In the genomic region with DNA sequence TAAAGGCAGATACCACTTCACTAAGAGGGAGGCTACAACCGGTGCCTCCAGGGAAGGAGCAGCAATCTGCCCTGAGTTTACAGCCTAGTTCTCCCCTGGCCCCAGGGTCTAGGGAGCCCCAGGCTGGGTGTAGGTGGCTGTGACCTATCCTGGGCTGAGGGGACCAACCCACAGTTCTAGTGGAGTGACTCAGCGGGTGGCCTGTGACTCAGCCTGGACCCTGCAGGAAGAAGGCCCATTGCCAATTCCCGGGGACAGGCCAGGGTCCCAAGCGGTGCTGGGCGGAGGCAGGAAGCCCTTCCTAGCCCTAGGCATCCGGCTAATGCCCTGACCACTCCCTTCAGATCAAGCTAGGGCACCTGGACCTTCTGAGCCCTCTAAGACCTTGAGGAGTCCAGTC, we compare ENCODE assay signal across 10 mouse cellular contexts. TPM values are rescaled to one million over a fixed set of nuclear protein-coding genes. Genes with fewer than 3 reads are reported as not detected.
DNase-seq lines count a peak whose midpoint lies in the region; ATAC-seq and TF ChIP-seq lines count a peak whose summit lies in the region.
"Had no signal": no experiment of that assay in that cellular context is flagged by ENCODE, and none has a peak within 500 bp of the region (broad histone marks: within the 10 kb centered on the region; RNA-seq: fewer than 3 reads in every experiment).

No protein-coding gene starts in this region.

- no peak for DNase-seq in layer of hippocampus, adult 2 months (ENCODE audit: low spot score in 2 of 2)
- no peak for DNase-seq in layer of hippocampus, postnatal 25 days (ENCODE audit: extremely low spot score in 1 of 2, low spot score in 1 of 2)
- peak; percentile 79 to 84 for DNase-seq in kidney, postnatal 36 days
- no peak for DNase-seq in layer of hippocampus, postnatal 36 days
- DNase-seq in retina, embryonic 14.5 days (ENCODE audit: low spot score): no peak
- DNase-seq in gastrocnemius, adult 18-20 months (ENCODE audit: low spot score): no peak
- DNase-seq: cerebellum, adult 11 months had no signal

- H3K9me3 ChIP-seq in heart, embryonic 14.5 days (ENCODE audit: control insufficient read depth, low read length): 0 out of 2 replicates have a peak, but pooled peaks cover 3% of the 10 kb centered on the region
- H3K9me3 ChIP-seq: limb, embryonic 15.5 days had no signal

- peak overlapping the region; percentile 35; the same call in 1 of the 2 replicates for H3K9ac ChIP-seq in heart, embryonic 14.5 days (ENCODE audit: low read length)
- H3K9ac ChIP-seq: limb, embryonic 15.5 days had no signal

- no peak for TF ChIP-seq POLR2A in small intestine, adult 2 months (IDR thresholded peaks at IDR 0.05; ENCODE audit: low read depth, low read length)

- H3K4me1 ChIP-seq in heart, embryonic 14.5 days (ENCODE audit: control insufficient read depth in 2 of 2, insufficient read depth in 2 of 2, low read length in 2 of 2): peaks cover 39 to 47% of the 10 kb centered on the region in 2 experiments
- peaks cover 20% of the 10 kb centered on the region for H3K4me1 ChIP-seq in small intestine, adult 2 months (ENCODE audit: control insufficient read depth, insufficient read depth, insufficient read length, low read length)

- H3K27ac ChIP-seq in layer of hippocampus, adult 2 months: peak overlapping the region; percentile 77
- peak overlapping the region in 1 of 2 experiments; percentile 73; a peak in 1 of 4 replicates for H3K27ac ChIP-seq in heart, embryonic 14.5 days (replicated peaks in 1 of 2; ENCODE audit: control insufficient read depth in 1 of 2, insufficient read depth in 1 of 2, low read depth in 2 of 2, low read length in 2 of 2)
- peak overlapping the region; percentile 13 for H3K27ac ChIP-seq in small intestine, adult 2 months (ENCODE audit: insufficient read depth, low read depth, low read length)
- H3K27ac ChIP-seq: limb, embryonic 15.5 days had no signal

- no peaks in the 10 kb centered on the region for H3K27me3 ChIP-seq in heart, embryonic 14.5 days (ENCODE audit: control insufficient read depth, insufficient read depth, low read length)
- no peaks in the 10 kb centered on the region for H3K27me3 ChIP-seq in small intestine, adult 2 months (ENCODE audit: control insufficient read depth, insufficient read depth, low read length)
- H3K27me3 ChIP-seq: limb, embryonic 15.5 days had no signal

- TF ChIP-seq CTCF in layer of hippocampus, adult 2 months (conservative IDR thresholded peaks at IDR 0.05): no peak
- TF ChIP-seq CTCF in small intestine, adult 2 months (IDR thresholded peaks at IDR 0.05; ENCODE audit: extremely low read depth, insufficient read length, insufficient replicate concordance, low read depth, low read length): no peak

- WGBS in heart, embryonic 14.5 days: 56% methylated on average over 6 of the region's 6 CpGs
- WGBS in small intestine, adult 2 months: 53% methylated on average over 6 of the region's 6 CpGs

- peaks cover 8% of the 10 kb centered on the region; the same call in 1 of the 2 replicates for H3K36me3 ChIP-seq in heart, embryonic 14.5 days (ENCODE audit: control insufficient read depth, insufficient read depth, low read length)
- H3K36me3 ChIP-seq in small intestine, adult 2 months (ENCODE audit: control insufficient read depth, insufficient read depth, low read length): no peaks in the 10 kb centered on the region
- H3K36me3 ChIP-seq: limb, embryonic 15.5 days had no signal

- ATAC-seq in heart, embryonic 14.5 days (ENCODE audit: insufficient number of reproducible peaks, insufficient read depth, low FRiP score, low read depth): no peak; the same call in 1 of the 2 replicates

- H3K4me3 ChIP-seq in layer of hippocampus, adult 2 months: no peak overlapping the region
- H3K4me3 ChIP-seq in heart, embryonic 14.5 days (ENCODE audit: control insufficient read depth in 1 of 2, insufficient read depth in 1 of 2, low read depth in 1 of 2, low read length in 2 of 2): no peak overlapping the region
- no peak overlapping the region for H3K4me3 ChIP-seq in small intestine, adult 2 months (ENCODE audit: low read depth, low read length)
- H3K4me3 ChIP-seq: limb, embryonic 15.5 days had no signal

- H3K4me2 ChIP-seq in heart, embryonic 14.5 days (ENCODE audit: low read length): no peak overlapping the region
- H3K4me2 ChIP-seq: limb, embryonic 15.5 days had no signal

RNA-seq across cellular contexts. Expression of a gene that starts 9.7 kb away (rescaled TPM):
- total RNA-seq in layer of hippocampus, adult 2 months (2021): 1 to 10 TPM; 6.9 to 8.9 TPM
- total RNA-seq in layer of hippocampus, postnatal 25 days (2021): 10 to 100 TPM in 1 of 2 experiments, 1 to 10 TPM in 1; 5.7 to 10.2 TPM
- polyA plus RNA-seq in heart, embryonic 14.5 days (2014; fragmentation: Nextera tagmentation; extraction: Ambion mirVana): 30.5 and 32.7 TPM in 2 replicates
- 36.0 and 41.7 TPM in 2 replicates for polyA plus RNA-seq in small intestine, adult 2 months (2012; rRNA removed)
- 10 to 100 TPM in 1 of 2 experiments, 1 to 10 TPM in 1; 6.5 to 11.0 TPM for total RNA-seq in layer of hippocampus, postnatal 36 days (2021)
- 10 to 100 TPM in 1 of 2 experiments, 1 to 10 TPM in 1; 9.6 to 10.6 TPM for total RNA-seq in gastrocnemius, adult 18-20 months (2021)

RNA-seq across cellular contexts. Expression of a gene that starts 41.2 kb away (rescaled TPM):
- total RNA-seq in layer of hippocampus, adult 2 months (2021): 100 to 1,000 TPM; 713 to 738 TPM
- total RNA-seq in layer of hippocampus, postnatal 25 days (2021): 100 to 1,000 TPM; 617 to 738 TPM
- polyA plus RNA-seq in heart, embryonic 14.5 days (2014; fragmentation: Nextera tagmentation; extraction: Ambion mirVana): 386 and 447 TPM in 2 replicates
- polyA plus RNA-seq in small intestine, adult 2 months (2012; rRNA removed): 2,052 and 2,413 TPM in 2 replicates
- total RNA-seq in layer of hippocampus, postnatal 36 days (2021): 100 to 1,000 TPM; 665 to 743 TPM
- 100 to 1,000 TPM; 355 to 460 TPM for total RNA-seq in gastrocnemius, adult 18-20 months (2021)

RNA-seq across cellular contexts. Expression of a gene that starts 44.7 kb away (rescaled TPM):
- total RNA-seq in layer of hippocampus, adult 2 months (2021): 100 to 1,000 TPM; 105 to 108 TPM
- total RNA-seq in layer of hippocampus, postnatal 25 days (2021): 100 to 1,000 TPM; 104 to 108 TPM
- polyA plus RNA-seq in heart, embryonic 14.5 days (2014; fragmentation: Nextera tagmentation; extraction: Ambion mirVana): 102 and 109 TPM in 2 replicates
- 103 and 148 TPM in 2 replicates for polyA plus RNA-seq in small intestine, adult 2 months (2012; rRNA removed)
- 100 to 1,000 TPM in 1 of 2 experiments, 10 to 100 TPM in 1; 96.9 to 103 TPM for total RNA-seq in layer of hippocampus, postnatal 36 days (2021)
- 100 to 1,000 TPM; 114 to 119 TPM for total RNA-seq in gastrocnemius, adult 18-20 months (2021)

RNA-seq across cellular contexts. Expression of a gene that starts 57.3 kb away (rescaled TPM):
- total RNA-seq in layer of hippocampus, adult 2 months (2021): 10 to 100 TPM; 31.6 to 37.5 TPM
- 10 to 100 TPM; 32.3 to 38.2 TPM for total RNA-seq in layer of hippocampus, postnatal 25 days (2021)
- 15.1 and 16.1 TPM in 2 replicates for polyA plus RNA-seq in heart, embryonic 14.5 days (2014; fragmentation: Nextera tagmentation; extraction: Ambion mirVana)
- 15.3 and 32.0 TPM in 2 replicates for polyA plus RNA-seq in small intestine, adult 2 months (2012; rRNA removed)
- total RNA-seq in layer of hippocampus, postnatal 36 days (2021): 10 to 100 TPM; 29.9 to 32.1 TPM
- total RNA-seq in gastrocnemius, adult 18-20 months (2021): 1 to 10 TPM; 8.2 to 9.1 TPM

Comparison
In these comparisons a context has a peak if more than half of its experiments do, and no peak if none do; other contexts are left out.
1. DNase-seq: peak in kidney, postnatal 36 days (2 of 2); none in layer of hippocampus, adult 2 months (0 of 2), layer of hippocampus, postnatal 25 days (0 of 2), layer of hippocampus, postnatal 36 days (0 of 2), retina, embryonic 14.5 days (single experiment) and gastrocnemius, adult 18-20 months (single experiment).